Mouse (Mus musculus): ENCODE measurements at regions not wholly inside any gene's neighbourhood (a gene's known extent, or its start where the extent isn't known, plus 50 kb on each side); places are given as distances from the start of the nearest gene placed in this dataset.

GRCm38 (mm10) chr7:124957329-124957728 lies 487.1 kb upstream of the Kdm8 start:
- Histone ChIP-seq H3K4me3 (replicated peaks) (no peak overlapping the region), H3K4me2 (no peak overlapping the region), H3K27ac (no peak overlapping the region), H3K36me3 (no peaks in the 10 kb centered on the region), H3K9ac (no peak overlapping the region), H3K9me3 (no peaks in the 10 kb centered on the region), H3K4me1 (no peaks in the 10 kb centered on the region), H3K27me3 (replicated peaks) (no peaks in the 10 kb centered on the region)
- no peak for ATAC-seq (ENCODE audit: insufficient read depth, low FRiP score, low read depth)
- WGBS, result 82% methylated on average over 6 of the region's 6 CpGs

GRCm38 (mm10) chr7:124974870-124975488 lies 469.5 kb upstream of the Kdm8 start:
- Histone ChIP-seq H3K9ac (no peak overlapping the region), H3K4me2 (no peak overlapping the region), H3K27me3 (replicated peaks) (no peaks in the 10 kb centered on the region), H3K9me3 (no peaks in the 10 kb centered on the region), H3K36me3 (no peaks in the 10 kb centered on the region), H3K4me3 (replicated peaks) (no peak overlapping the region), H3K27ac (no peak overlapping the region), H3K4me1 (no peaks in the 10 kb centered on the region)
- ATAC-seq (ENCODE audit: insufficient read depth, low FRiP score, low read depth), result no peak
- 61% methylated on average over 5 of the region's 5 CpGs for WGBS

- no peak for ATAC-seq (ENCODE audit: insufficient read depth, low FRiP score, low read depth)
- Histone ChIP-seq H3K4me3 (replicated peaks) (no peak overlapping the region), H3K9me3 (no peaks in the 10 kb centered on the region), H3K9ac (no peak overlapping the region), H3K4me2 (no peak overlapping the region), H3K27me3 (replicated peaks) (no peaks in the 10 kb centered on the region), H3K36me3 (no peaks in the 10 kb centered on the region), H3K4me1 (no peaks in the 10 kb centered on the region), H3K27ac (no peak overlapping the region)
- WGBS, result 60% methylated on average over 5 of the region's 5 CpGs
These were observed 455.0 kb upstream of the Kdm8 start for GRCm38 (mm10) chr7:124989456-124989855.

- no peak overlapping the region for H3K9ac ChIP-seq
- WGBS, result 36% methylated on average over 13 of the region's 13 CpGs
These were observed 453.8 kb upstream of the Kdm8 start for GRCm38 (mm10) chr7:124990695-124991094.

GRCm38 (mm10) chr7:124996538-124996937 lies 447.9 kb upstream of the Kdm8 start:
- WGBS, result 84% methylated on average over 1 of the region's 1 CpGs
- Histone ChIP-seq H3K36me3 (no peaks in the 10 kb centered on the region), H3K27ac (no peak overlapping the region), H3K9me3 (no peaks in the 10 kb centered on the region), H3K4me1 (no peaks in the 10 kb centered on the region), H3K4me2 (no peak overlapping the region), H3K27me3 (replicated peaks) (no peaks in the 10 kb centered on the region), H3K4me3 (replicated peaks) (no peak overlapping the region), H3K9ac (no peak overlapping the region)
- no peak for ATAC-seq (ENCODE audit: insufficient read depth, low FRiP score, low read depth)

More at GRCm38 (mm10) chr7:124990695-124991094, 453.8 kb upstream of the Kdm8 start:
- Histone ChIP-seq H3K9me3 (no peaks in the 10 kb centered on the region), H3K4me3 (replicated peaks) (no peak overlapping the region), H3K36me3 (no peaks in the 10 kb centered on the region), H3K27ac (no peak overlapping the region), H3K4me1 (no peaks in the 10 kb centered on the region), H3K4me2 (no peak overlapping the region), H3K27me3 (replicated peaks) (no peaks in the 10 kb centered on the region)
- no peak for ATAC-seq (ENCODE audit: insufficient read depth, low FRiP score, low read depth)

GRCm38 (mm10) chr7:125000669-125001068 lies 443.8 kb upstream of the Kdm8 start:
- Histone ChIP-seq H3K9ac (no peak overlapping the region), H3K27me3 (replicated peaks) (no peaks in the 10 kb centered on the region), H3K36me3 (no peaks in the 10 kb centered on the region), H3K9me3 (no peaks in the 10 kb centered on the region), H3K27ac (no peak overlapping the region), H3K4me2 (no peak overlapping the region), H3K4me1 (no peaks in the 10 kb centered on the region), H3K4me3 (replicated peaks) (no peak overlapping the region)
- no peak for ATAC-seq (ENCODE audit: insufficient read depth, low FRiP score, low read depth)

GRCm38 (mm10) chr7:125005638-125006037 lies 438.8 kb upstream of the Kdm8 start:
- Histone ChIP-seq H3K9me3 (no peaks in the 10 kb centered on the region), H3K4me3 (replicated peaks) (no peak overlapping the region), H3K4me2 (no peak overlapping the region), H3K27me3 (replicated peaks) (no peaks in the 10 kb centered on the region), H3K27ac (no peak overlapping the region), H3K9ac (no peak overlapping the region), H3K36me3 (no peaks in the 10 kb centered on the region), H3K4me1 (no peaks in the 10 kb centered on the region)
- WGBS, result 79% methylated on average over 3 of the region's 3 CpGs
- ATAC-seq (ENCODE audit: insufficient read depth, low FRiP score, low read depth), result no peak

- H3K9ac ChIP-seq, result no peak overlapping the region
- H3K9me3 ChIP-seq, result no peaks in the 10 kb centered on the region
- H3K36me3 ChIP-seq, result no peaks in the 10 kb centered on the region
- H3K4me3 ChIP-seq (replicated peaks), result no peak overlapping the region
- no peak for ATAC-seq (ENCODE audit: insufficient read depth, low FRiP score, low read depth)
- H3K4me1 ChIP-seq, result no peaks in the 10 kb centered on the region
- H3K4me2 ChIP-seq, result no peak overlapping the region
- 44% methylated on average over 1 of the region's 1 CpGs for WGBS
- H3K27me3 ChIP-seq (replicated peaks), result no peaks in the 10 kb centered on the region
- H3K27ac ChIP-seq, result no peak overlapping the region
These were observed 425.2 kb upstream of the Kdm8 start for GRCm38 (mm10) chr7:125019259-125019658.

GRCm38 (mm10) chr7:125024944-125025343 lies 419.5 kb upstream of the Kdm8 start:
- no peaks in the 10 kb centered on the region for H3K36me3 ChIP-seq
- H3K4me3 ChIP-seq (replicated peaks), result no peak overlapping the region
- 73% methylated on average over 5 of the region's 5 CpGs for WGBS
- H3K4me2 ChIP-seq, result no peak overlapping the region
- H3K9ac ChIP-seq, result no peak overlapping the region
- H3K9me3 ChIP-seq, result no peaks in the 10 kb centered on the region
- no peak overlapping the region for H3K27ac ChIP-seq
- no peak for ATAC-seq (ENCODE audit: insufficient read depth, low FRiP score, low read depth)
- no peaks in the 10 kb centered on the region for H3K4me1 ChIP-seq
- no peaks in the 10 kb centered on the region for H3K27me3 ChIP-seq (replicated peaks)

- Histone ChIP-seq H3K4me1 (no peaks in the 10 kb centered on the region), H3K4me3 (replicated peaks) (no peak overlapping the region), H3K9me3 (no peaks in the 10 kb centered on the region), H3K9ac (no peak overlapping the region), H3K27ac (no peak overlapping the region), H3K27me3 (replicated peaks) (no peaks in the 10 kb centered on the region), H3K4me2 (no peak overlapping the region), H3K36me3 (no peaks in the 10 kb centered on the region)
- no peak for ATAC-seq (ENCODE audit: insufficient read depth, low FRiP score, low read depth)
- 72% methylated on average over 4 of the region's 4 CpGs for WGBS
These were observed 410.7 kb upstream of the Kdm8 start for GRCm38 (mm10) chr7:125033778-125034177.

- H3K27me3 ChIP-seq (replicated peaks), result no peaks in the 10 kb centered on the region
- ATAC-seq (ENCODE audit: insufficient read depth, low FRiP score, low read depth), result no peak
These were observed 410.3 kb upstream of the Kdm8 start for GRCm38 (mm10) chr7:125034196-125034595.

GRCm38 (mm10) chr7:125036098-125036991 lies 408.1 kb upstream of the Kdm8 start:
- H3K4me2 ChIP-seq, result no peak overlapping the region
- H3K36me3 ChIP-seq, result no peaks in the 10 kb centered on the region
- 67% methylated on average over 10 of the region's 10 CpGs for WGBS
- H3K9me3 ChIP-seq, result no peaks in the 10 kb centered on the region
- no peak for ATAC-seq (ENCODE audit: insufficient read depth, low FRiP score, low read depth)
- H3K9ac ChIP-seq, result no peak overlapping the region
- no peaks in the 10 kb centered on the region for H3K27me3 ChIP-seq (replicated peaks)
- no peak overlapping the region for H3K27ac ChIP-seq
- no peaks in the 10 kb centered on the region for H3K4me1 ChIP-seq
- no peak overlapping the region for H3K4me3 ChIP-seq (replicated peaks)

More at GRCm38 (mm10) chr7:125034196-125034595, 410.3 kb upstream of the Kdm8 start:
- no peak overlapping the region for H3K27ac ChIP-seq
- no peak overlapping the region for H3K4me2 ChIP-seq
- 85% methylated on average over 5 of the region's 5 CpGs for WGBS
- no peaks in the 10 kb centered on the region for H3K9me3 ChIP-seq
- H3K36me3 ChIP-seq, result no peaks in the 10 kb centered on the region
- no peaks in the 10 kb centered on the region for H3K4me1 ChIP-seq
- H3K9ac ChIP-seq, result no peak overlapping the region
- H3K4me3 ChIP-seq (replicated peaks), result no peak overlapping the region

Measured in stomach, embryonic 15.5 days (tissue).